Mouse (Mus musculus) left cerebral cortex, adult 18-20 months (tissue): Measurements from ENCODE around the gene Stk19. TPM values are rescaled to one million over a fixed set of nuclear protein-coding genes. Genes with fewer than 3 reads are reported as not detected.
A peak's percentile ranks its signal among the peaks of the same experiment; 100 is the strongest.
"Not testable (repeated sequence)": the region's sequence is repeated elsewhere in the genome, so short reads cannot be mapped to it uniquely, and the experiment has no call there.

ENCODE experiments used
- DNase-seq, 2 experiments: peaks; one replicate each; pipeline ENCODE4 v3.0.0; 2021 to 2022; ENCODE audit warnings: low spot score in 2 of 2, mixed read lengths in 1 of 2
- microRNA-seq, 2 experiments: library from miRNA; unstranded; fragments of <30 nt; microRNA quantifications; one replicate each; pipeline ENCODE4 v1.2.0; 2021
- total RNA-seq, 2 experiments: library from RNA; stranded (reverse); gene quantifications; 2 replicates each; pipeline ENCODE4 v1.2.3; 2021

The Stk19 gene
- total RNA-seq, 2 experiments from 2014 or later, result 49.7 to 53.0 TPM

DNA sequence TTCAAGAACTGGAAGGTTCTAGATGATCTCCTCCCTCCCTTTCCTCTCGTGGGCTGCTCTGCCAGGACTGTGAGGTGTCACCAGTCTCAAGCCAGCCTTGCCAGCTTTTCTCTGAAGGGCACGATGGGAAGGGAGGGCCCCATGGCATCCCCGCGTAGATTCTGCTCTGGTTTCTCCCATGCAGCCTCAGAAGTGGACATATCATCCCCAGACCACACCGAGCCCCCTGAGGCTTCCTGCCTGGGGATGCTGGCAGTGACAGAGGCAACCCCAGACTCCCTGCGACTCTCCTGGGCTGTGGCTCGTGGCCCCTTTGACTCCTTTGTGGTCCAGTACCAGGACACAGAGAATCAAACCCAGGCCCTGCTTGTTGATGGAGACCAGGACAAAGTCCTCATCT is 38.7 kb downstream of the Stk19 start:
- DNase-seq, result not testable (repeated sequence)

DNA sequence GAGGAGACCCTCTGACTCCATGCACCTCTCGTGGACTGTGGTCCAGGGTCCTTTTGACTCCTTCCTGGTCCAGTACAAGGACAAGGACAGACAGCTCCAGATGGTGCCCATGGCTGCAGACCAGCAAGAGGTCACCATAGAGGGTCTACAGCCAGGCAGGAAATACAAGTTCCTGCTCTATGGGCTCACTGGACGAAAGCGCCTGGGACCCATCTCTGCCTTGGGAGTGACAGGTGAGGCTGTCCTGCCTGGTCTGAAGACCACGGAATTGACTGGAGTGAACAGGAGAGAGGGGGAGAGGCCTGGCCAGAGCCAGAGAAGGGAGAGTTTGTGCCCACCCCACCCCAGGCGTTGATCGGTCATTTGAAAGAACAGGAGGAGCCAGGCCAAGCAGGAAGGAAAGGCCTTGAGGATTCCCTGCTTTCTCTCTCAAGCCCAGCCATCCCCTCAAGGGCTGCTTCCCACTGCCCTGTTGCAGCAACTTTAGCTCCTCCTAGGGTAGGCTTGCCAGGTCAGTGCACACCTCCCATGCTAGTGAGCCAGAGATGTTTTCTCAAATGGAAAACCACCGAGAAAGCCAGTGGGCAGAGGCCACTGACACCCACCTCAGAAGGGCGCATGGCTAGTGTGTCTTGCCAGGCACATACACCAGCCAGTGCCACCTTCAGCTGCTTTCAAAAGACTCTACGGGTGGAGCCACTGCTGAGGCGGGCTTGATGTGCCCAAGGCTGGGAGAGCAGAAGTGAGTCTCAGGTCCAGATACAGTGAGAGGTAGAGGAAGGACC is 39.3 kb downstream of the Stk19 start:
- DNase-seq, result not testable (repeated sequence)

DNA sequence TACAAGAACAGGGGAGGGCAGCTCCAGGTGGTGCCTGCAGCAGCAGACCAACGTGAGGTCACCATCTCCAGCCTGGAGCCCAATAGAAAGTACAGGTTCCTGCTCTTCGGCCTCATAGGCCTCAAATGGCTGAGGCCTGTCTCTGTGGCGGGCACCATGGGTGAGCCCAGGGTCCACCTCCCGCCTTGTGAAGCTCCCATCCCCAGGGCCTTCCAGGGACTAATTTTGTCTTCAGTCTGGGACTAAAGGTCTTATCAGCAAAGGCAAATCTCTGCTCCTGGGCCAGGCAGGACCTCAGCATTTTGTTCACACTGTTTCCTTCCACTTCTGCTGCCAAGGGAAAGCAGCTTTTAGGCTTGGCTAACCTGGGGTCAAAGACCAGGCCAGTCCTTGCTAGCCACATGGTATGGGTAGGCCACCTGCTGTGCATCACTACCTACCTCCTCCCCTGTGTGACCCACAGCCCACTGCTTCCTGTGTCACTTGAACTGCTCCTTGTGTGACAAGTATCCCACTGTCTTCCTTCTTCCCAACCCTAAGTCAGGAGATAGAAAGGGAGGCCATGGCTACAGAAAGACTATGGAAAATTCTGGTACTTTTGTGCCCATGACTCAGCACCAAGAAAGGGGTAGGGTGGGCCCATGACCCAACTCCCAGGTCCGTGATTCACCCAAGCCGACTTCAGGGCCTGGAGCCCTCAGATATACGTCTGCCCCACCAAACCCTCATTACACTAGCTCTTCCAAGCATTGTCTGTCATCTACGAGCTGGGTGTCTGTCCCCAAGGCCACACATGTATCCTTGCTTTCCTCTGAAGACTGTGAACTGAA is 40.2 kb downstream of the Stk19 start:
- DNase-seq, result no peak

DNA sequence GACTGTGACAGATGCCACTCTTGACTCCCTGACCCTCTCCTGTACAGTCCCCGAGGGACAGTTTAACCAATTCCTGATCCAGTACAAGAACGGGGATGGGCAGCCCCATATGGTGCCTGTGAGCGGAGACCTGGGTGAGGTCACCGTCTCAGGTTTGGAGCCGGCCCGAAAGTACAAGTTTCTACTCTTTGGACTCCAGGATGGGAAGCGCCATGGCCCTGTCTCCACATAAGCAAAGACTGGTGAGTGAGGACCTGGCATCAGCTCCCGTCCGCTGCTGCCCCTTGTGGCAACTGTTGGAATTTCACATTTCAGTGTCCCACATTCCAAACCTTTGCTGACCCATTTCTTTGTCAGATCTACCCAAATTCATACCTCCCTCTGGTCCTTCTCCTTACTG is 41.1 kb downstream of the Stk19 start:
- DNase-seq, result peak; percentile 47 to 71

DNA sequence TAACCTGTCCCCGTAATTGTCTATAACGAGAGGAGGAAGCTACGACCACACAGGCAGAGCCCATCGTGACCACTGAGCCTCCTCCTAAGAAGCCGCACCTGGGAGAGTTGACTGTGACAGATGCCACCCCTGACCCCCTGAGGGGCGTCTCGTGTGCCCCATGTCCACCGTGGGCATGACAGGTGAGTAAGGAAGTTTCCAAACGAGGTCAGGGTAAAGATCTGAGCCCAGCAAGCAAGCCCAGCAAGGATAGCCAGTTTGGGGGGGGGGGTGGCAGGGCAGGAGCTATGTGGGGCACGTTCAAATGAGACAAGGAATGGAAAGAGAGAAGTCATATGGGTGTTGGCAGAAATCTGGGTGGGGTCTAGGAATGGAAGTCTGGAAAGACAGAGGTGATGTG is 41.7 kb downstream of the Stk19 start:
- DNase-seq, result no peak

DNA sequence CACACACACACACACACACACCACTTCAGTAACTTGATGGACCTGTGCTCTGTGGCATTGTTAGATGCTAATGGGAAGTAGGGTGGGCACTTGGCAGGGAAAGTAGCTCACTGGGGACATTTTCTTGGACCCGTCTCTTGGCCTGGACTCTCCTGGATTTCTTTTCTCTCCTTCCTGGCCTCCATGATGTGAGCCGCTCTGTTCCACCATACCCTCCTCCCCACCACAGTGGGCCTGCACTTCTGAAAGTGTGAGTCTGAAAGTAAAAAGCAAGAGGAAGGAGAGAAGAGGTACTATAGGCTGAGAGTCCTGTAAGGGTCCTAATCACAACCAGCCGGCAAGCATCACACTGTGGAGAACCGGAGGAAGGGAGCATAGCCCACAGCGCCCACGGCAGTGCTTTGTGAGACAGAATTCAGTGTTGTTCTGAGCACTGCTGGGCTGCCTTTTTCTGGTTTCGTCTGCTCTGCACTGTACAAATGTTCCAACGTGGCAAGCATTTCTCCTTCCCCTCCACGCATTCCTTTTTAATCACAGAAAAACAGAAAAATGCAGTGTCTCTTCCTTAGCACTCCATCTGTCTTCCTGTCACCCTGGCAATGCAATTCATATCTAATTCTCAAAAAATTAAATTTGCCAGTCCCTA is 58.9 kb downstream of the Stk19 start:
- peak; percentile 10 to 40 for DNase-seq

Small RNA genes within 50 kb of the gene (microRNA-seq; reads per million reads assigned to microRNA genes)
- gene Mir6970 (0.21 to 1.2 reads per million in 2 experiments), gene Mir6971 (2.5 to 3.7 reads per million in 2 experiments), gene Mir6972 (0 reads per million in 2 experiments)

Other genes with a start within 250 kb of the Stk19 start
- gene Gpsm3, start 247.1 kb downstream of the Stk19 start, total RNA-seq, result 1 to 10 TPM; 2.5 to 3.0 TPM
- 10 to 100 TPM; 58.4 to 64.5 TPM for gene Pbx2, start 245.7 kb downstream of the Stk19 start, total RNA-seq
- under 1 TPM; 0.45 to 0.58 TPM for gene Ager, start 239.1 kb downstream of the Stk19 start, total RNA-seq
- gene Rnf5, start 233.3 kb downstream of the Stk19 start, total RNA-seq, result 10 to 100 TPM; 74.2 to 75.9 TPM
- gene Agpat1, start 232.7 kb downstream of the Stk19 start, total RNA-seq, result 100 to 1,000 TPM; 165 to 169 TPM
- gene Egfl8, start 221.0 kb downstream of the Stk19 start, total RNA-seq, result 1 to 10 TPM; 3.2 to 3.4 TPM
- gene Ppt2, start 208.4 kb downstream of the Stk19 start, total RNA-seq, result 10 to 100 TPM; 43.6 to 47.2 TPM
- 100 to 1,000 TPM; 131 to 147 TPM for gene Prrt1, start 207.4 kb downstream of the Stk19 start, total RNA-seq
- 10 to 100 TPM; 11.4 to 14.3 TPM for gene Fkbpl, start 192.2 kb downstream of the Stk19 start, total RNA-seq
- 10 to 100 TPM; 60.1 to 63.2 TPM for gene Atf6b, start 189.8 kb downstream of the Stk19 start, total RNA-seq
- 1 to 10 TPM; 1.6 to 1.9 TPM for gene Tnxb, start 166.4 kb downstream of the Stk19 start, total RNA-seq
- gene C4b, start 93.1 kb downstream of the Stk19 start, total RNA-seq, result 10 to 100 TPM; 29.6 to 32.7 TPM
- gene Cyp21a1, start 32.4 kb downstream of the Stk19 start, total RNA-seq, result not detected
- gene Dxo, start 74 bp upstream of the Stk19 start, total RNA-seq, result 10 to 100 TPM; 32.1 to 37.8 TPM
- gene Skiv2l, start 13.3 kb upstream of the Stk19 start, total RNA-seq, result 10 to 100 TPM; 62.2 to 63.9 TPM
- gene Nelfe, start 13.4 kb upstream of the Stk19 start, total RNA-seq, result 10 to 100 TPM; 33.8 to 39.7 TPM
- gene Cfb, start 25.6 kb upstream of the Stk19 start, total RNA-seq, result under 1 TPM; 0.16 to 0.26 TPM
- 1 to 10 TPM; 7.4 to 7.8 TPM for gene Zbtb12, start 42.5 kb upstream of the Stk19 start, total RNA-seq
- not detected for gene Gm20547, start 45.1 kb upstream of the Stk19 start, total RNA-seq
- 1 to 10 TPM; 2.7 to 3.4 TPM for gene C2, start 61.3 kb upstream of the Stk19 start, total RNA-seq
- 100 to 1,000 TPM; 168 to 175 TPM for gene Ehmt2, start 61.5 kb upstream of the Stk19 start, total RNA-seq
- under 1 TPM; 0.30 to 0.45 TPM for gene Slc44a4, start 77.5 kb upstream of the Stk19 start, total RNA-seq
- 10 to 100 TPM; 46.2 to 48.4 TPM for gene Neu1, start 94.3 kb upstream of the Stk19 start, total RNA-seq
- 10 to 100 TPM; 21.5 to 31.4 TPM for gene Hspa1b, start 122.3 kb upstream of the Stk19 start, total RNA-seq
- gene Gm20481, start 133.0 kb upstream of the Stk19 start, total RNA-seq, result under 1 TPM in 1 of 2 experiments, not detected in 1; 0.72 TPM
- gene Hspa1a, start 135.2 kb upstream of the Stk19 start, total RNA-seq, result 10 to 100 TPM; 22.1 to 23.4 TPM
- gene Hspa1l, start 135.8 kb upstream of the Stk19 start, total RNA-seq, result under 1 TPM; 0.44 to 0.61 TPM
- gene Lsm2, start 144.9 kb upstream of the Stk19 start, total RNA-seq, result 10 to 100 TPM; 13.9 to 15.5 TPM
- gene Vars, start 164.0 kb upstream of the Stk19 start, total RNA-seq, result 10 to 100 TPM; 39.6 to 44.0 TPM
- gene Vwa7, start 179.6 kb upstream of the Stk19 start, total RNA-seq, result under 1 TPM; 0.61 to 0.77 TPM
- not detected for gene Sapcd1, start 191.1 kb upstream of the Stk19 start, total RNA-seq
- gene Msh5, start 209.8 kb upstream of the Stk19 start, total RNA-seq, result under 1 TPM; 0.65 to 0.68 TPM
- 10 to 100 TPM in 1 of 2 experiments, 1 to 10 TPM in 1; 9.1 to 10.2 TPM for gene Clic1, start 213.0 kb upstream of the Stk19 start, total RNA-seq
- gene Ddah2, start 222.1 kb upstream of the Stk19 start, total RNA-seq, result 10 to 100 TPM in 1 of 2 experiments, 1 to 10 TPM in 1; 9.9 to 11.6 TPM
- gene Ly6g6c, start 228.4 kb upstream of the Stk19 start, total RNA-seq, result not detected
- gene Mpig6b, start 229.2 kb upstream of the Stk19 start, total RNA-seq, result not detected
- gene Ly6g6e, start 240.0 kb upstream of the Stk19 start, total RNA-seq, result 1 to 10 TPM; 2.3 to 6.2 TPM
- gene Ly6g6d, start 241.1 kb upstream of the Stk19 start, total RNA-seq, result 1 to 10 TPM in 1 of 2 experiments, under 1 TPM in 1; 0.70 to 1.0 TPM
- under 1 TPM; 0.33 to 0.40 TPM for gene Ly6g6f, start 248.7 kb upstream of the Stk19 start, total RNA-seq